Mouse (Mus musculus) ES-Bruce4 (cell line): ENCODE measurements around the gene Nmral1.

Source experiments
- CTCF ChIP-seq: IDR thresholded peaks from one replicate; pipeline ENCODE4 v1.8.1; 2011; ENCODE audit warnings: low read depth, low read length
- EP300 ChIP-seq: IDR thresholded peaks from 2 replicates; pipeline ENCODE4 v1.6.1; 2011; ENCODE audit warnings: low read depth, low read length; ENCODE audit not compliant: insufficient read depth
- POLR2A ChIP-seq: IDR thresholded peaks from one replicate; pipeline ENCODE4 v1.8.1; 2011; ENCODE audit warnings: low read length; ENCODE audit not compliant: insufficient read depth

DNA sequence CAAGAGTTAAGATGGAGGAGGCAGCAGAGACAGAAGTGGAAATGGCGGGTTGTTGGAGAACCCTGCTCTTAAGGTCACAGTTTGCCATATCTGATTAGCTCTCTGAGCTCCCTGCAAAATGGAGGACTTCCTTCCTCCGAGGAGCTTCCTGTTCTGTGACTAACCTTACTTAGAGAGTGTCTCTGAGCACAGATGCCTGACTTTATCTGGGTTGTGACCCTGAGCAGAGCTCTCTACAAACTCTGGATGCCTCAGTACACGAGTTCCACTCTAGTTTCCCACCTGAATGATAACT is 3.7 kb upstream of the Nmral1 start:
- no peak for TF ChIP-seq CTCF
- TF ChIP-seq EP300: no peak
- no peak for TF ChIP-seq POLR2A
